Mouse (Mus musculus) olfactory bulb, adult 2 months (tissue): Measurements from ENCODE around the gene Myo1b. TPM values are rescaled to one million over a fixed set of nuclear protein-coding genes. Genes with fewer than 3 reads are reported as not detected.

Experiments
- H3K27ac ChIP-seq: fragments of 200-500 bp; 2 replicates; pipeline ENCODE4 v1.5.1; 2012; ENCODE audit warnings: low read depth, low read length; ENCODE audit not compliant: insufficient read depth
- H3K4me1 ChIP-seq: fragments of 200-500 bp; 2 replicates; pipeline ENCODE4 v1.6.1; 2012; ENCODE audit warnings: low read length; ENCODE audit not compliant: control insufficient read depth, insufficient read depth
- H3K4me3 ChIP-seq: fragments of 200-500 bp; 2 replicates; pipeline ENCODE4 v1.5.1; 2012; ENCODE audit warnings: mild to moderate bottlenecking, low read depth, low read length, moderate library complexity; ENCODE audit not compliant: insufficient read depth
- CTCF ChIP-seq: fragments of 200-500 bp; IDR thresholded peaks from 2 replicates; pipeline ENCODE4 v1.5.1; 2012; ENCODE audit warnings: low read depth, mild to moderate bottlenecking, low read length, moderate library complexity; ENCODE audit not compliant: insufficient read depth
- POLR2A ChIP-seq: fragments of 200-500 bp; IDR thresholded peaks from 2 replicates; pipeline ENCODE4 v1.6.1; 2012; ENCODE audit warnings: mild to moderate bottlenecking, low read depth, low read length, moderate library complexity; ENCODE audit not compliant: insufficient read depth
- WGBS: fragments of 180-500 bp; shearing (Covaris S2); methylation state at CpG from one replicate; pipeline ENCODE4 v1.1.7; 2018; 5-methylcytosine and 5-hydroxymethylcytosine counted together
- polyA plus RNA-seq: library from polyadenylated mRNA; stranded (reverse); fragments of >200 nt; gene quantifications from 2 replicates; pipeline ENCODE4 v1.2.4, GENCODE M21; 2012; ENCODE audit warnings: low replicate concordance; ENCODE audit not compliant: missing spikeins, insufficient read depth, insufficient read length

The Myo1b gene
- polyA plus RNA-seq, result not detected in 2 replicates

DNA sequence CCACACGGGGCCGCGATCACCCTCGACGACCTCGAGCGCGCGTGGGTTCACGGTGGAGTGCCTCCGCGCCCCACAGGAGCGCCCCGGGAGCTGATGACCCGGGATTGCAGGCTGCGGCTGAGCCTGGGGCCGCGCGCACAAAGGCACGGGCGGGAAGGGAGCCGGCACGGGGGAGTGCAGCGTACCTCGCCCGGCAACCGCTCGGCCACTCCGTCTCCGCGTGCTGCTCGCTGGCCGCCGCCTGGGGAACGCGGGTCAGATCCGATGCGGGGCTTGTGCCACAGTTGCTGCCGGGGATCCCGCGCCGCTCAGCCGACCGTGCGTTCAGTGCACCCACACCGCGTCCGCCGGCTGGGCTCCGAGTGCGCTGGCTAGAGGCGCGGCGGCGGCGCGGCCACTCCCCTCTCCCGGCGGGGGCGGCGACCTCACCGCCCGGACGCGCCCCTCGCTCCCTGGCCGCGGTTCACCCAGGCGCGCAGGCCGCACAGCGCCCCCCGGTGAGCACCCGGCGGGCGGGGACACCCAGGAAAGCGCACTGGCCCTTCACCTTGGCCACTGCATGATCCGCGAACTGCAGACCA lies at the start of gene Myo1b:
Gene Myo1b, minus strand, starts transcription at position 496 of the 581 bp plus-strand sequence.
- Histone ChIP-seq H3K4me3 (peak within 1 kb of the TSS; percentile 47), H3K4me1 (peaks cover 12% of the 10 kb centered on the region), H3K27ac (no peak within 1 kb of the TSS)
- TF ChIP-seq CTCF (0 out of 2 replicates have a peak, but pooled peaks have one; percentile 17), POLR2A (no peak)
- WGBS, result 2% methylated on average over 79 of the region's 79 CpGs

- 82% methylated on average over 2 of the region's 2 CpGs for WGBS
- TF ChIP-seq CTCF, result no peak
- no peak for TF ChIP-seq POLR2A
- Histone ChIP-seq H3K4me1 (no peaks in the 10 kb centered on the region), H3K27ac (no peak overlapping the region), H3K4me3 (no peak overlapping the region)
Observed at GRCm38 (mm10) chr1:51964647-51965046, 48.8 kb upstream of the Myo1b start.

DNA sequence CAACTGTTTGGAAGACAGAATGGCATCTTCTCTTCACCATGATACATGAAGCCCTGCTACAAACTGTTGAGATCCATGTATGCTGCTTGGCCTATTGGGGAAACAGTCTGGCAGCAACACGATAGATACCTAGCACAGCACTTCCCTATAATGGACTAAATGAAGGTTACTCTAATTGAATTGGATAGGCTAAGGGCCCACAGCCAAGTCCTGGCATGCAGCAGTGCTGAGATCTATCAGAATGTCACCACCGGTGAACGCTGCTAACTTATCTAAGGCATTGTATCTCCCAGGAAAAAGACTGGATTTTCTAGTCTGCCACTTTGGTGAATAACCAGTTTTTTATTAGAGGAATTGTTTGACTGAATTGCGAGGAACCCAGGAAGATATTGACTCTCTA lies 31.2 kb upstream of the Myo1b start:
- 26% methylated on average over 4 of the region's 4 CpGs for WGBS
- H3K27ac ChIP-seq, result no peak overlapping the region
- H3K4me1 ChIP-seq, result no peaks in the 10 kb centered on the region
- TF ChIP-seq POLR2A (no peak), CTCF (no peak)
- H3K4me3 ChIP-seq, result no peak overlapping the region

DNA sequence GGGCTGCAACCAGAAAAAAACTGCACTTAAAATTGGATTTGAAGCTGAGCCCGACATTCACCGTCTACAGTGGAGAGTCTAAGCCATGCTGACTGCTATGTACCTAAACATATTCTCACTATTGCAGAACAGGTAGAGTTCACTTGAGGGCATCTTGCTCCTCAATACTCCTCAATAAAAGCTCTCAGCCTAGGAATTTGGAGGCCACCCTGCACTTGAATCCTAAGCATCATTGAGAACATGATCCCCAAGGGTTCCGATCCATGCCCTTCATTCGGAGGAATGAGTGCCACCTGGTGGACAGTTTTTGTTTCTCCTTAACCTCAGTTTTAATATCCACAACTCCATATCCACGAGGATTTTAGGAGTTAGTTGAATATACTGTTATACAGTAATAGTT lies 28.9 kb upstream of the Myo1b start:
- H3K4me3 ChIP-seq, result no peak overlapping the region
- 37% methylated on average over 5 of the region's 5 CpGs for WGBS

GRCm38 (mm10) chr1:51938357-51938756 lies 22.5 kb upstream of the Myo1b start:
- TF ChIP-seq CTCF (no peak), POLR2A (no peak)
- 94% methylated on average over 7 of the region's 7 CpGs for whole genome bisulfite sequencing
- Histone ChIP-seq H3K4me1 (no peaks in the 10 kb centered on the region), H3K4me3 (no peak overlapping the region), H3K27ac (no peak overlapping the region)

More for the DNA sequence above, 28.9 kb upstream of the Myo1b start:
- no peak for TF ChIP-seq POLR2A
- no peak for TF ChIP-seq CTCF
- Histone ChIP-seq H3K4me1 (no peaks in the 10 kb centered on the region), H3K27ac (no peak overlapping the region)

DNA sequence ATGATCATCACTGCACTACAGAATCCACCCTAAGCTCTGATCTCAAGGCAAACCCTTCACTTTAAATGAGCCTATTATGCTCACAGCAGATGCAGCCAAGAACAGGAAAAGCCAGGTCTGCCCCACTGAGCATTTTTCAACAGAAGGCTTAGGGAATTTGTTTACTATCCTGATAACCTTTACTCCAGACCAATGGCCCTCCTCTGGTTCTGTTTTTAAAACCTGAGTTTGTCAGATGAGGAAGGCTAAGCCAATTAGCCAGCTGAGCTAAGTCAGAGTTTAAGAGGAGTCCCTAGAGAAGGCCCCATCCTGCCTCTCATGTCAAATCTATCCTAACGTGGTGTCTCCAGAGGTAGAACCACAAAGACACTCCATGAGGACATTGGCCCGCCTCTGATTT lies 19.1 kb upstream of the Myo1b start:
- Histone ChIP-seq H3K4me1 (no peaks in the 10 kb centered on the region), H3K4me3 (no peak overlapping the region), H3K27ac (no peak overlapping the region)
- 81% methylated on average over 2 of the region's 2 CpGs for WGBS
- TF ChIP-seq POLR2A (no peak), CTCF (no peak)

DNA sequence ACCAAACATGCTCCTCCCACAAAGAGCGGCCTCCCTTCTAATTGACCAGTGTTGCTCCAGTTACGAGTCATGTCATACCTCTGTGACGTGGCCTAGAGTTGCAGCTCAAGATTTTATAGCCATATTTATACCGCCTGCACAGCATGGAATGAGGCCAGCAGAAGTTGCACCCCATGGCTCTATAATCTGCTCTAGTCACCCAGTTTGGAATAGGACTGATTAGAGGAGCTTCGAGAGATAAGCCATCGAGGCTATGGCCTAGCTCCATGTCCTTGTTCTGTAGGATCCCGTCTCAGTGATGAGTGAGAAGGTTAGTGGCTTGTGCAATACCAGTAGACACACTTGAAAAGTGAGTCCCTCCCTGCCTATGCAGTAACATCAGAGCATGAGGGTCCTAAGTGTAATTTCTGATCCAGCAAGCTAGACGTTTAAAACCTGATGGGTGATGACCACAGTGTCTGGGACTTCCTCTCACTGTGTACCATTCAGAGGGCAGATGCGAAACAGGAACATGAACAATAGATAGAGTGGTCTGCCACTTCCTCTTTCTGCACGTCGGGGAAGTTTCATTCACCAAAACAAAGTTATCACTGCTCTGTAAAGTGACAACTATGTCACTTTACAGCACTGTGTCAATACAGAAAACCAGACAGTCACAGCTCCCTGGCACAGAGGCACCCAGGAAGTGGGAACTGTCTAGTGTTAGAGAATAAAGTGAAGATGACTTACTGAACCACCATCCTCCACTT lies 18.5 kb upstream of the Myo1b start:
- TF ChIP-seq POLR2A (no peak), CTCF (no peak)
- WGBS, result 94% methylated on average over 11 of the region's 11 CpGs
- H3K4me1 ChIP-seq, result no peaks in the 10 kb centered on the region
- no peak overlapping the region for H3K27ac ChIP-seq
- H3K4me3 ChIP-seq, result no peak overlapping the region

- H3K4me1 ChIP-seq, result no peaks in the 10 kb centered on the region
- H3K4me3 ChIP-seq, result no peak overlapping the region
- no peak overlapping the region for H3K27ac ChIP-seq
- WGBS, result 93% methylated on average over 3 of the region's 3 CpGs
- TF ChIP-seq POLR2A, result no peak
- no peak for TF ChIP-seq CTCF
Observed at GRCm38 (mm10) chr1:51932826-51933225, 17.0 kb upstream of the Myo1b start.

DNA sequence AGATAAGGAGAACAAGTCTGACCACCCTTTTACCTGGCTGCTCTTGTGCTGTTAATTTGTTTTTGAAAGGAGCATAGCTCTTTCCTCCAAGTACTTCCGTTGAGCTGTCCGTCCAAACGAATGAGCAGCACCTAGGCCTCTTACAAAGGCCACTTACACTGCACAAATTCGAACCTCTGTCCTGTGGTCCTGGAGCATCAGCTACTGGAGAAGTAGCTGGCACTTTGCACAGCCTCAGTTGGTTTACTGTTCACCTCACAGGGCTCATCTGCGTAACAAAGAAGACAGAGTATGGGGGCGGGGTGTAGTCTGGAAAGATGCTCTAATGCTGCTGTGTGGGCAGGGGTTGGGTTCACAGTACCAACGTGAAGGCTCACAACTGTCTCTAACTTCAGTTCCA lies 15.7 kb upstream of the Myo1b start:
- TF ChIP-seq POLR2A (no peak), CTCF (no peak)
- WGBS, result 68% methylated on average over 7 of the region's 7 CpGs
- H3K27ac ChIP-seq, result no peak overlapping the region
- no peak overlapping the region for H3K4me3 ChIP-seq
- no peaks in the 10 kb centered on the region for H3K4me1 ChIP-seq

GRCm38 (mm10) chr1:51930584-51930983 lies 14.7 kb upstream of the Myo1b start:
- no peak for TF ChIP-seq CTCF
- no peak for TF ChIP-seq POLR2A
- H3K27ac ChIP-seq, result no peak overlapping the region
- no peaks in the 10 kb centered on the region for H3K4me1 ChIP-seq
- 78% methylated on average over 5 of the region's 5 CpGs for WGBS
- no peak overlapping the region for H3K4me3 ChIP-seq
